26 mouse cellular contexts compared by ENCODE assay signal in the genomic region with DNA sequence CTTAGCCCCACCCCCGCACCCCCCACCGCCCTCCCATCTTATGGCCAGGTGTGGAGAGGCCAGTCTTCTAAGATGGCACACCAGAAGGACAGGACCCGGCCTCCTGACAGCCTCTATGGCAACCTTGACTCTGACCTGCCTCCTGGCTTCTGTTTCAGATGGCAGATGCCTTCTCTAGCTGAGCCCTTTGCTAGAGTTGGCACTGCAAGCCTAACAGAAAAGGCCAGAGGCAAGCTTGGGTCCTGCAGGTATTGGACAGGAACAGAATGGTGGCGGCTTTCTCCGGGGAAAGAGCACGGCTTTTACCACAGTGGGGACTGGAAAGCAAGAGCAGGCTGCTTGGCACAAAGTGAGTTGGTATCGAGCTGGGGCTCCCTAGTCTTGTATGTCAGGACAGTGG. TPM values are rescaled to one million over a fixed set of nuclear protein-coding genes. Genes with fewer than 3 reads are reported as not detected.
"Had no signal": no experiment of that assay in that cellular context is flagged by ENCODE, and none has a peak within 500 bp of the region (broad histone marks: within the 10 kb centered on the region; RNA-seq: fewer than 3 reads in every experiment).

No protein-coding gene starts in this region.

- ATAC-seq: forebrain, embryonic 13.5 days; forebrain, embryonic 14.5 days; forebrain, embryonic 15.5 days; forebrain, embryonic 16.5 days; forebrain, postnatal 0 days had no signal

- H3K4me2 ChIP-seq: embryonic facial prominence, embryonic 12.5 days; embryonic facial prominence, embryonic 13.5 days; embryonic facial prominence, embryonic 15.5 days; forebrain, embryonic 12.5 days; forebrain, embryonic 13.5 days; forebrain, embryonic 15.5 days had no signal

- H3K4me3 ChIP-seq: embryonic facial prominence, embryonic 10.5 days; embryonic facial prominence, embryonic 12.5 days; embryonic facial prominence, embryonic 13.5 days; embryonic facial prominence, embryonic 15.5 days; erythroblast, embryonic 14.5 days; forebrain, embryonic 10.5 days; forebrain, embryonic 12.5 days; forebrain, embryonic 13.5 days; forebrain, embryonic 15.5 days; gastrocnemius, adult 2 months; heart, adult 2 months; heart, embryonic 12.5 days; heart, embryonic 13.5 days had no signal

- H3K9me3 ChIP-seq: embryonic facial prominence, embryonic 10.5 days; embryonic facial prominence, embryonic 12.5 days; embryonic facial prominence, embryonic 13.5 days; embryonic facial prominence, embryonic 15.5 days; forebrain, embryonic 10.5 days; forebrain, embryonic 12.5 days; forebrain, embryonic 13.5 days; forebrain, embryonic 15.5 days; heart, embryonic 12.5 days; heart, embryonic 13.5 days had no signal

- H3K36me3 ChIP-seq: embryonic facial prominence, embryonic 10.5 days; embryonic facial prominence, embryonic 12.5 days; embryonic facial prominence, embryonic 13.5 days; embryonic facial prominence, embryonic 15.5 days; forebrain, embryonic 10.5 days; forebrain, embryonic 12.5 days; forebrain, embryonic 15.5 days; heart, embryonic 12.5 days; heart, embryonic 13.5 days had no signal

- H3K27ac ChIP-seq: embryonic facial prominence, embryonic 10.5 days; embryonic facial prominence, embryonic 12.5 days; embryonic facial prominence, embryonic 13.5 days; embryonic facial prominence, embryonic 15.5 days; forebrain, embryonic 10.5 days; forebrain, embryonic 12.5 days; forebrain, embryonic 13.5 days; forebrain, embryonic 15.5 days; gastrocnemius, adult 2 months; heart, adult 2 months had no signal

- H3K27me3 ChIP-seq: embryonic facial prominence, embryonic 12.5 days; embryonic facial prominence, embryonic 13.5 days; embryonic facial prominence, embryonic 15.5 days; forebrain, embryonic 13.5 days; forebrain, embryonic 15.5 days had no signal

- H3K9ac ChIP-seq: embryonic facial prominence, embryonic 12.5 days; embryonic facial prominence, embryonic 13.5 days; embryonic facial prominence, embryonic 15.5 days; forebrain, embryonic 12.5 days; forebrain, embryonic 13.5 days; forebrain, embryonic 15.5 days; forebrain, postnatal 0 days; heart, embryonic 12.5 days; heart, embryonic 13.5 days had no signal

- DNase-seq: cerebellum, adult 8-10 months; cerebellum, adult 9-11 months; cerebellum, postnatal 25 days; embryo, embryonic 11 days; forebrain, postnatal 0 days; gastrocnemius, adult 2 months; gastrocnemius, postnatal 10 days; gastrocnemius, postnatal 14 days; gastrocnemius, postnatal 25 days; gastrocnemius, postnatal 36 days; heart, adult 11 months; heart, adult 18-20 months; heart, adult 2 months had no signal

RNA-seq across cellular contexts. Expression of a gene that starts 49.5 kb away (rescaled TPM):
- polyA plus RNA-seq: erythroblast, embryonic 14.5 days had no signal
